Mouse (Mus musculus): Measurements from ENCODE around the gene Zcchc14. TPM values are rescaled to one million over a fixed set of nuclear protein-coding genes. Genes with fewer than 3 reads are reported as not detected.

Zcchc14 gene
- polyA plus RNA-seq, 1 experiment from 2014 or later = 21.2 TPM

- Histone ChIP-seq H3K4me3 (0 out of 2 replicates have a peak overlapping the region, but pooled peaks have one; percentile 87), H3K36me3 (0 out of 2 replicates have a peak, but pooled peaks cover 7% of the 10 kb centered on the region), H3K27me3 (no peaks in the 10 kb centered on the region), H3K9ac (0 out of 2 replicates have a peak overlapping the region, but pooled peaks have one; percentile 80), H3K9me3 (no peaks in the 10 kb centered on the region), H3K4me1 (peaks cover 53% of the 10 kb centered on the region), H3K4me2 (replicated peaks) (peak overlapping the region; percentile 98), H3K27ac (no peak overlapping the region)
- ATAC-seq (ENCODE audit: insufficient number of reproducible peaks, insufficient read depth, low FRiP score, low TSS enrichment) = no peak
- 77% methylated on average over 5 of the region's 5 CpGs for WGBS
Measured at GRCm38 (mm10) chr8:121649423-121649822, 3.3 kb downstream of the Zcchc14 start.

DNA sequence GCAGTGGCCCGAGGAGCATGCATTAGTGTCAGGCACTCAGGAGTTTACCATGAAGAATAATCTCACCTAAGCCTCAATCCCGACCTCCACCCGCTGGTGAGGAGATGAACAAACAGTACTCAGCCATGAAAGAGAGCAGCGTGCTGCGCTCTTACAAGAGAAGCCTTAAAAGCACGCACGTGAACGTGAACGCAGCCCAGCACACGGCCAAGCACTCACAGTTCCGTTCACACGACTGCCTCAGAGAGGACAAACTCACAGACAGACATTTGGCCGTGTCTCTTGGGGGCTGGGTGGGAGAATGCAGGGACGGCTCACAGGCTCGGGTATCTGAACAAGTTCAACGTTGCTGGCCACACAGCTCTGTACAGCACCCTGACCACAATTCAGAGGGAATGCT, 4.2 kb downstream of the Zcchc14 start:
- 0 out of 2 replicates have a peak overlapping the region, but pooled peaks have one; percentile 12 for H3K4me2 ChIP-seq (replicated peaks)
- H3K27me3 ChIP-seq = no peaks in the 10 kb centered on the region
- H3K9me3 ChIP-seq = no peaks in the 10 kb centered on the region
- no peak overlapping the region for H3K4me3 ChIP-seq
- WGBS = 75% methylated on average over 16 of the region's 16 CpGs
- H3K4me1 ChIP-seq = peaks cover 53% of the 10 kb centered on the region
- no peak for ATAC-seq (ENCODE audit: insufficient number of reproducible peaks, insufficient read depth, low FRiP score, low TSS enrichment)
- 0 out of 2 replicates have a peak, but pooled peaks cover 7% of the 10 kb centered on the region for H3K36me3 ChIP-seq
- no peak overlapping the region for H3K27ac ChIP-seq
- H3K9ac ChIP-seq = 0 out of 2 replicates have a peak overlapping the region, but pooled peaks have one; percentile 12

DNA sequence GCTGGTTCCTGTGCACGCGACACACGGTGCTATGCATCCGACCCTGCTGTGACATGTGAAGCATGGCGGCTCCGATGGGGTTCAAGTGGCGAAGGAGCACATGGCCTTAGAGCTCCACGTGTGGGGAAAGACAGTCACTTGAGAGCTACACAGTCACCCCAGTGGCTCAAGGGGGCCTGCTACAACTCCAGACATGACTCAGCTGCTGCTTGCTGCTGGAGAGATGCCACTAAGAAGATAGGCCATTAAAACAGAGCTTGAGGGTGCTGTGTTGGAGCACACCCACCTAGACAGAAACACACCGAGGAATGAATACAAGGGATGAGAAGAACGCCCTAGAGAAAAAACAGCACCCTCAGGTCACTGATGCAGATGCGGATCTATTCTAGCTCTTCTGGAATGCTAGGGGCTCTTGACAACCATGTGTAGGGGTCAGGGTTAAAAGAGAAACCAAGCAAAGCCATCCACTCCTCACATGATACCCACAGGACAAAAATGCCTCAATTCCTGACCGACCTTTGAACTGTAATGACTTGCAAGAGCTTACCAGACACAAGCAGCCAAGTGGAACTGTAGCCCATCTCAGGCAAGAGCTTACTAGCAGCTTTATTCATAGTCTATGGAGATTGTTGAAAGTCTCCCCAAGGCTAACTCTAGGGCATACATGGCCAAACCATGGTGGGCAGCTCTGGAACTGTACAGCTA, 5.0 kb downstream of the Zcchc14 start:
- Histone ChIP-seq H3K9me3 (no peaks in the 10 kb centered on the region), H3K9ac (no peak overlapping the region), H3K4me2 (replicated peaks) (no peak overlapping the region), H3K4me1 (peaks cover 58% of the 10 kb centered on the region), H3K27me3 (no peaks in the 10 kb centered on the region), H3K4me3 (no peak overlapping the region), H3K27ac (no peak overlapping the region), H3K36me3 (0 out of 2 replicates have a peak, but pooled peaks cover 7% of the 10 kb centered on the region)
- whole genome bisulfite sequencing = 87% methylated on average over 12 of the region's 12 CpGs
- no peak for ATAC-seq (ENCODE audit: insufficient number of reproducible peaks, insufficient read depth, low FRiP score, low TSS enrichment)

DNA sequence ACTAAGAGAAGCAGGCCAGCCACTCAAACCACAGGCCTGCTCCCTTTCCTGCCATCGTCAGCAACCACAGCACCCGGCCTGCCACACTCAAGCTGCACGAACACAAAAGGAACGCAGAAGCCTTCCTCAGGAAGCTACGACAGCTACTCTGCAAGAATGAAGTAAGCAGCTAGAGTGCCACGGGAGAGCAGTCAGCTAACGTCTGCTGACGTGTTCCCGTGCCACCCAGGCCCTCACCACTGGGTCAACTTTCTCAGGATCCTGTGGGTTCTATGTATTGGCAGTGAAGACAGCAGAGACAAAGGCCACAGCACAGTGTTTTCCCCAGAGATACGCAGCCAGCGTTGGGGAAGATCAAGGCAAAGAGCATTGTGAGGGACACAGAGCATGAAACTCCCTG, 9.3 kb downstream of the Zcchc14 start:
- Histone ChIP-seq H3K36me3 (no peaks in the 10 kb centered on the region), H3K4me1 (peaks cover 27% of the 10 kb centered on the region), H3K27me3 (no peaks in the 10 kb centered on the region), H3K9me3 (no peaks in the 10 kb centered on the region), H3K4me2 (replicated peaks) (no peak overlapping the region), H3K27ac (no peak overlapping the region), H3K9ac (no peak overlapping the region), H3K4me3 (no peak overlapping the region)
- ATAC-seq (ENCODE audit: insufficient number of reproducible peaks, insufficient read depth, low FRiP score, low TSS enrichment) = no peak
- WGBS = 79% methylated on average over 11 of the region's 11 CpGs

DNA sequence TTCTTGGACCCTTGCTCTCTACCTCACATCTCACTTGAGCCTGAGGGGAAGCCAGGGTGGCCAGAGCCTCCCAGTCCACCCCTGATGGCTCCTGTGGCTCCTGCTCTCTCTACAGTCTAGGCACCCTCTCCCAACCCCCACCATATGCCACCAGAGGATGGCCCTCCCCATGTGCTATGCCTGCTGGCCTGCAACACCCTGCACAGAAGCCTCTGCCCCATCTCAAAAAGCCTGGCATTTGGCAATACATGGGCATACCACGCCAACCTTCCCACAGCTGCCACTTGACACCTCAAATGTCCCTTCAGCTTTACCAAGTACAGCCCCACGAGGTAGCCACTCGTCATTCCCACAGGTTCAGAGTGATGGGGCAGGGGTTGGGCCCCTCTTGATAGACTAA, 9.9 kb downstream of the Zcchc14 start:
- no peak overlapping the region for H3K4me3 ChIP-seq
- no peak overlapping the region for H3K9ac ChIP-seq
- H3K4me2 ChIP-seq (replicated peaks) = no peak overlapping the region
- no peaks in the 10 kb centered on the region for H3K9me3 ChIP-seq
- no peaks in the 10 kb centered on the region for H3K27me3 ChIP-seq
- no peak overlapping the region for H3K27ac ChIP-seq
- ATAC-seq (ENCODE audit: insufficient number of reproducible peaks, insufficient read depth, low FRiP score, low TSS enrichment) = no peak
- peaks cover 21% of the 10 kb centered on the region; the same call in 1 of the 2 replicates for H3K4me1 ChIP-seq
- 84% methylated on average over 3 of the region's 3 CpGs for WGBS
- H3K36me3 ChIP-seq = no peaks in the 10 kb centered on the region

- ATAC-seq (ENCODE audit: insufficient number of reproducible peaks, insufficient read depth, low FRiP score, low TSS enrichment) = no peak
- 72% methylated on average over 8 of the region's 8 CpGs for WGBS
- Histone ChIP-seq H3K9me3 (no peaks in the 10 kb centered on the region), H3K4me1 (peaks cover 20% of the 10 kb centered on the region), H3K27me3 (no peaks in the 10 kb centered on the region), H3K9ac (no peak overlapping the region), H3K27ac (no peak overlapping the region), H3K4me3 (no peak overlapping the region), H3K36me3 (no peaks in the 10 kb centered on the region), H3K4me2 (replicated peaks) (no peak overlapping the region)
Measured at GRCm38 (mm10) chr8:121636180-121636579, 16.5 kb downstream of the Zcchc14 start.

GRCm38 (mm10) chr8:121635534-121635933, 17.2 kb downstream of the Zcchc14 start:
- WGBS = 43% methylated on average over 6 of the region's 6 CpGs
- H3K36me3 ChIP-seq = no peaks in the 10 kb centered on the region
- ATAC-seq (ENCODE audit: insufficient number of reproducible peaks, insufficient read depth, low FRiP score, low TSS enrichment) = no peak
- H3K27ac ChIP-seq = no peak overlapping the region
- H3K9me3 ChIP-seq = no peaks in the 10 kb centered on the region
- H3K4me3 ChIP-seq = no peak overlapping the region
- H3K4me2 ChIP-seq (replicated peaks) = no peak overlapping the region
- no peak overlapping the region for H3K9ac ChIP-seq
- H3K4me1 ChIP-seq = peaks cover 20% of the 10 kb centered on the region
- H3K27me3 ChIP-seq = no peaks in the 10 kb centered on the region

- Histone ChIP-seq H3K36me3 (peaks cover 15% of the 10 kb centered on the region), H3K4me2 (replicated peaks) (no peak overlapping the region), H3K9ac (no peak overlapping the region), H3K27ac (no peak overlapping the region), H3K9me3 (no peaks in the 10 kb centered on the region), H3K4me3 (no peak overlapping the region), H3K27me3 (no peaks in the 10 kb centered on the region), H3K4me1 (peaks cover 20% of the 10 kb centered on the region)
- ATAC-seq (ENCODE audit: insufficient number of reproducible peaks, insufficient read depth, low FRiP score, low TSS enrichment) = no peak
- WGBS = 68% methylated on average over 5 of the region's 5 CpGs
Measured at GRCm38 (mm10) chr8:121632401-121632800, 20.3 kb downstream of the Zcchc14 start.

DNA sequence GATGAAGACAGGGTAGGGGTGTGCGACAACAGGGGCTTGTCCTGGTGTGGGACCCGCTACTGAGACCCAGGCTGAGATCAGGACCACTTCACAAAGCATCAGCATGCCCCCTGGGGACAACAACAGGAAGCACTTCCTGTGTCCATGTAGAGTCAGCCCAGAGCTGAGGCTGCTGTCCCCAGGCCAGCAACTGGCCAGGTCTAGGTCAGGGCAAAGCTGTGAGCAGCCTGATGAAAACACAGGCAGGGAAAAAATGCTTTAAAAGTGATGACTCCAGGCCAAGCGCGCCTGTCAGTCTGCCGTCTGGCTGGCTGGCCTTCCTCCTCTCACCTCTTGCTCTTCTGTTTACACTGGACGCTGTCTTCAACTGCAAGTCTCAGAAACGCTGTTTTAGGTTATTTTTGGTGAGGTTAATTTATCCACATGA, 21.0 kb downstream of the Zcchc14 start:
- no peak overlapping the region for H3K4me2 ChIP-seq (replicated peaks)
- no peak overlapping the region for H3K9ac ChIP-seq
- H3K27ac ChIP-seq = 0 out of 2 replicates have a peak overlapping the region, but pooled peaks have one; percentile 41
- H3K4me3 ChIP-seq = no peak overlapping the region
- 45% methylated on average over 7 of the region's 7 CpGs for WGBS
- H3K27me3 ChIP-seq = no peaks in the 10 kb centered on the region
- H3K36me3 ChIP-seq = peaks cover 22% of the 10 kb centered on the region
- ATAC-seq (ENCODE audit: insufficient number of reproducible peaks, insufficient read depth, low FRiP score, low TSS enrichment) = 0 out of 2 replicates have a peak, but pooled peaks have one; percentile 22
- no peaks in the 10 kb centered on the region for H3K9me3 ChIP-seq
- H3K4me1 ChIP-seq = peaks cover 16% of the 10 kb centered on the region

DNA sequence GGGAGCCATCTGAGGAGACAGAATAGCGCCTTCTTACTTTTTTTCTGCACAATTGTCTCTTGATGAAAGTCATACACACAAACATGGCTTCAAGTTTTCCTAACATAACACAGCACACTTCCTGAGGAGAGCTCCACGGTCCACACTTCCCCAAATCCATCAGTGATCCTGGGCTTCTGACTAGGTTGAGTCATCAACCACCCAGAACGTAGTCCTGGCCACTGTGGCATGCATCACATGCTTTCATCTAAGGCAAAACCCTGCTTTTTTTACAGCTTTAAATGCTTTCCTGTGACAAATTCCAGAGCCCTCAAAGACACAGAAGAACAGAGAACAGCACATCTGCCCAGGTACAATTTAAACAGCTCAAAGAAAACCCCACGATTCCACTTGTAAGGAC, 24.0 kb downstream of the Zcchc14 start:
- 87% methylated on average over 4 of the region's 4 CpGs for WGBS
- ATAC-seq (ENCODE audit: insufficient number of reproducible peaks, insufficient read depth, low FRiP score, low TSS enrichment) = no peak
- no peaks in the 10 kb centered on the region for H3K9me3 ChIP-seq
- peaks cover 19% of the 10 kb centered on the region; the same call in 1 of the 2 replicates for H3K4me1 ChIP-seq
- H3K9ac ChIP-seq = no peak overlapping the region
- H3K36me3 ChIP-seq = peaks cover 32% of the 10 kb centered on the region
- no peak overlapping the region for H3K4me2 ChIP-seq (replicated peaks)
- no peaks in the 10 kb centered on the region for H3K27me3 ChIP-seq
- no peak overlapping the region for H3K4me3 ChIP-seq
- H3K27ac ChIP-seq = no peak overlapping the region

DNA sequence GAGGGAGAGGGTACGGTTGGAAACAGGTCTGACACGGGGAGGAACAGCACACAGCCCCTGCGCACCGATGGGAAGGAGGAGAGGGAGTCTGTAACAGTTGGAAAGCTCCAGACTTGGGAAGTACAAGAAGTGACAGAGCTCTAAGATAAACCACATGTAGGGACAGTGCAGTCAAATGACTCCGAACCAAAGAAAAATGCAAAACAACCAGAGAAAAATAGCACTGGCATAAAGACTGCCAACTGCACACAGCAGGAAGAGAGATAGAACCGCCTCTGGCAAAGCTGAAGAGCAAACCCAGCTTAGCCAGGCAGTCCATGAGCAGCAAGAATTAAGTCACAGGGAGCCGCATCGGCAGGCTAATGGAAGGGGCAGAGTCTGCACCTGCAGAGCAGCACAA, 29.7 kb downstream of the Zcchc14 start:
- no peak overlapping the region for H3K27ac ChIP-seq
- 83% methylated on average over 8 of the region's 8 CpGs for WGBS
- H3K9ac ChIP-seq = no peak overlapping the region
- no peaks in the 10 kb centered on the region for H3K9me3 ChIP-seq
- H3K27me3 ChIP-seq = no peaks in the 10 kb centered on the region
- H3K4me2 ChIP-seq (replicated peaks) = no peak overlapping the region
- H3K4me3 ChIP-seq = no peak overlapping the region
- H3K36me3 ChIP-seq = peaks cover 27% of the 10 kb centered on the region
- H3K4me1 ChIP-seq = peaks cover 16% of the 10 kb centered on the region; the same call in 1 of the 2 replicates
- no peak for ATAC-seq (ENCODE audit: insufficient number of reproducible peaks, insufficient read depth, low FRiP score, low TSS enrichment)

DNA sequence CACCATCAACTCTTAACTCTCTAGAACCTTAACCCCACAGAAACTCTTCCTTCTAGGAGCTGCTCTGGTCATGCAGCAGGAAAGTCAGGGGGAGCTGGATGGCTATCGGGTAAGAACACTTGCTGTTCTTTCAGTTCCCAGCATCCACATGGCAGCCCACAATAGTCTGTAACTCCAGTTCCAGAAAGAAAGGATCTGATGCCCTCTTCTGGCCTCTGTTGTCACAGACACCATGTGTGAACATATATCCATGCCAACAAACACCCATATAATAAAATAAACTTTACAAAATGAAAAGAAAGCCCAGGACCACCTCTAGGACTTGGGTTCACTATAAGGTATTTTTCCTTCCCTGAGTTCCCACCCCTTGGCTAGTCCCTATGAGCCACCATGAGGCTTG, 30.8 kb downstream of the Zcchc14 start:
- Histone ChIP-seq H3K4me3 (no peak overlapping the region), H3K4me1 (peaks cover 16% of the 10 kb centered on the region; the same call in 1 of the 2 replicates), H3K27me3 (no peaks in the 10 kb centered on the region), H3K9ac (no peak overlapping the region), H3K36me3 (peaks cover 25% of the 10 kb centered on the region), H3K4me2 (replicated peaks) (no peak overlapping the region), H3K27ac (no peak overlapping the region), H3K9me3 (no peaks in the 10 kb centered on the region)
- ATAC-seq (ENCODE audit: insufficient number of reproducible peaks, insufficient read depth, low FRiP score, low TSS enrichment) = no peak
- WGBS = 72% methylated on average over 1 of the region's 1 CpGs
